Mouse (Mus musculus): ENCODE data around the gene Mpzl2. TPM values are rescaled to one million over a fixed set of nuclear protein-coding genes. Genes with fewer than 3 reads are reported as not detected.
"Not testable (repeated sequence)": the region's sequence is repeated elsewhere in the genome, so short reads cannot be mapped to it uniquely, and the experiment has no call there.

Gene Mpzl2
- polyA plus RNA-seq, 1 experiment from 2014 or later, result 1.0 TPM

- no peak for DNase-seq (ENCODE audit: low spot score)
- Histone ChIP-seq H3K4me3 (no peak overlapping the region), H3K4me1 (no peaks in the 10 kb centered on the region), H3K27me3 (ENCODE audit: low read depth, poor library complexity, severe bottlenecking) (no peaks in the 10 kb centered on the region), H3K27ac (replicated peaks) (no peak overlapping the region), H3K9me3 (replicated peaks) (no peaks in the 10 kb centered on the region), H3K36me3 (no peaks in the 10 kb centered on the region)
- 81% methylated on average over 4 of the region's 4 CpGs for whole genome bisulfite sequencing
Observed at GRCm38 (mm10) chr9:45010461-45010860, 29.1 kb upstream of the Mpzl2 start.

GRCm38 (mm10) chr9:45011291-45011690, 28.3 kb upstream of the Mpzl2 start:
- no peaks in the 10 kb centered on the region for H3K9me3 ChIP-seq (replicated peaks)
- WGBS, result 52% methylated on average over 6 of the region's 6 CpGs
- no peak overlapping the region for H3K4me3 ChIP-seq
- no peaks in the 10 kb centered on the region for H3K27me3 ChIP-seq (ENCODE audit: low read depth, poor library complexity, severe bottlenecking)
- H3K27ac ChIP-seq (replicated peaks), result no peak overlapping the region
- H3K4me1 ChIP-seq, result no peaks in the 10 kb centered on the region
- no peak for DNase-seq (ENCODE audit: low spot score)
- no peaks in the 10 kb centered on the region for H3K36me3 ChIP-seq

- Histone ChIP-seq H3K36me3 (no peaks in the 10 kb centered on the region), H3K27me3 (ENCODE audit: low read depth, poor library complexity, severe bottlenecking) (no peaks in the 10 kb centered on the region), H3K9me3 (replicated peaks) (no peaks in the 10 kb centered on the region), H3K4me1 (no peaks in the 10 kb centered on the region), H3K4me3 (no peak overlapping the region), H3K27ac (replicated peaks) (no peak overlapping the region)
- no peak for DNase-seq (ENCODE audit: low spot score)
- 42% methylated on average over 2 of the region's 2 CpGs for WGBS
Observed at GRCm38 (mm10) chr9:45014879-45015278, 24.7 kb upstream of the Mpzl2 start.

- no peaks in the 10 kb centered on the region for H3K27me3 ChIP-seq (ENCODE audit: low read depth, poor library complexity, severe bottlenecking)
- H3K27ac ChIP-seq (replicated peaks), result no peak overlapping the region
- no peak for DNase-seq (ENCODE audit: low spot score)
- H3K4me3 ChIP-seq, result no peak overlapping the region
- H3K4me1 ChIP-seq, result no peaks in the 10 kb centered on the region
- WGBS, result 77% methylated on average over 3 of the region's 3 CpGs
- no peaks in the 10 kb centered on the region for H3K9me3 ChIP-seq (replicated peaks)
- H3K36me3 ChIP-seq, result no peaks in the 10 kb centered on the region
Observed at GRCm38 (mm10) chr9:45015841-45016240, 23.8 kb upstream of the Mpzl2 start.

- H3K9me3 ChIP-seq (replicated peaks), result no peaks in the 10 kb centered on the region
- WGBS, result 91% methylated on average over 11 of the region's 11 CpGs
- H3K27ac ChIP-seq (replicated peaks), result no peak overlapping the region
- H3K36me3 ChIP-seq, result no peaks in the 10 kb centered on the region
- DNase-seq (ENCODE audit: low spot score), result no peak
- H3K4me1 ChIP-seq, result no peaks in the 10 kb centered on the region
- no peak overlapping the region for H3K4me3 ChIP-seq
- no peaks in the 10 kb centered on the region for H3K27me3 ChIP-seq (ENCODE audit: low read depth, poor library complexity, severe bottlenecking)
Observed at GRCm38 (mm10) chr9:45018031-45018430, 21.6 kb upstream of the Mpzl2 start.

GRCm38 (mm10) chr9:45022800-45023199, 16.8 kb upstream of the Mpzl2 start:
- Histone ChIP-seq H3K4me3 (no peak overlapping the region), H3K36me3 (no peaks in the 10 kb centered on the region), H3K27ac (replicated peaks) (no peak overlapping the region), H3K9me3 (replicated peaks) (no peaks in the 10 kb centered on the region), H3K27me3 (ENCODE audit: low read depth, poor library complexity, severe bottlenecking) (no peaks in the 10 kb centered on the region; the same call in 1 of the 2 replicates), H3K4me1 (no peaks in the 10 kb centered on the region)
- 14% methylated on average over 3 of the region's 3 CpGs for WGBS
- DNase-seq (ENCODE audit: low spot score), result peak; percentile 58

- no peaks in the 10 kb centered on the region for H3K9me3 ChIP-seq (replicated peaks)
- no peaks in the 10 kb centered on the region for H3K4me1 ChIP-seq
- no peaks in the 10 kb centered on the region; the same call in 1 of the 2 replicates for H3K27me3 ChIP-seq (ENCODE audit: low read depth, poor library complexity, severe bottlenecking)
- H3K27ac ChIP-seq (replicated peaks), result no peak overlapping the region
- no peak for DNase-seq (ENCODE audit: low spot score)
- H3K4me3 ChIP-seq, result no peak overlapping the region
- H3K36me3 ChIP-seq, result no peaks in the 10 kb centered on the region
- WGBS, result 64% methylated on average over 3 of the region's 3 CpGs
Observed at GRCm38 (mm10) chr9:45023638-45024037, 16.0 kb upstream of the Mpzl2 start.

GRCm38 (mm10) chr9:45024187-45024586, 15.4 kb upstream of the Mpzl2 start:
- DNase-seq (ENCODE audit: low spot score), result no peak
- 92% methylated on average over 2 of the region's 2 CpGs for WGBS
- Histone ChIP-seq H3K27ac (replicated peaks) (no peak overlapping the region), H3K4me3 (no peak overlapping the region), H3K36me3 (no peaks in the 10 kb centered on the region), H3K27me3 (ENCODE audit: low read depth, poor library complexity, severe bottlenecking) (no peaks in the 10 kb centered on the region; the same call in 1 of the 2 replicates), H3K9me3 (replicated peaks) (no peaks in the 10 kb centered on the region), H3K4me1 (no peaks in the 10 kb centered on the region)

GRCm38 (mm10) chr9:45027376-45027775, 12.2 kb upstream of the Mpzl2 start:
- Histone ChIP-seq H3K4me1 (no peaks in the 10 kb centered on the region), H3K9me3 (replicated peaks) (no peaks in the 10 kb centered on the region), H3K27ac (replicated peaks) (no peak overlapping the region), H3K4me3 (no peak overlapping the region), H3K27me3 (ENCODE audit: low read depth, poor library complexity, severe bottlenecking) (no peaks in the 10 kb centered on the region; the same call in 1 of the 2 replicates), H3K36me3 (no peaks in the 10 kb centered on the region)
- WGBS, result 78% methylated on average over 8 of the region's 8 CpGs
- DNase-seq (ENCODE audit: low spot score), result no peak

- H3K4me3 ChIP-seq, result no peak overlapping the region
- H3K4me1 ChIP-seq, result no peaks in the 10 kb centered on the region
- no peak overlapping the region for H3K27ac ChIP-seq (replicated peaks)
- no peak for DNase-seq (ENCODE audit: low spot score)
- H3K36me3 ChIP-seq, result no peaks in the 10 kb centered on the region
- 71% methylated on average over 6 of the region's 6 CpGs for WGBS
- no peaks in the 10 kb centered on the region for H3K9me3 ChIP-seq (replicated peaks)
- H3K27me3 ChIP-seq (ENCODE audit: low read depth, poor library complexity, severe bottlenecking), result no peaks in the 10 kb centered on the region; the same call in 1 of the 2 replicates
Observed at GRCm38 (mm10) chr9:45030341-45030740, 9.3 kb upstream of the Mpzl2 start.

GRCm38 (mm10) chr9:45032261-45032660, 7.3 kb upstream of the Mpzl2 start:
- Histone ChIP-seq H3K27me3 (ENCODE audit: low read depth, poor library complexity, severe bottlenecking) (no peaks in the 10 kb centered on the region; the same call in 1 of the 2 replicates), H3K36me3 (no peaks in the 10 kb centered on the region), H3K4me1 (no peaks in the 10 kb centered on the region), H3K27ac (replicated peaks) (no peak overlapping the region), H3K4me3 (no peak overlapping the region), H3K9me3 (replicated peaks) (no peaks in the 10 kb centered on the region)
- WGBS, result 76% methylated on average over 2 of the region's 2 CpGs
- no peak for DNase-seq (ENCODE audit: low spot score)

GRCm38 (mm10) chr9:45034526-45034925, 5.1 kb upstream of the Mpzl2 start:
- Histone ChIP-seq H3K27me3 (ENCODE audit: low read depth, poor library complexity, severe bottlenecking) (peaks cover 17% of the 10 kb centered on the region), H3K27ac (replicated peaks) (no peak overlapping the region), H3K4me1 (no peaks in the 10 kb centered on the region), H3K9me3 (replicated peaks) (no peaks in the 10 kb centered on the region), H3K36me3 (no peaks in the 10 kb centered on the region), H3K4me3 (no peak overlapping the region)
- no peak for DNase-seq (ENCODE audit: low spot score)
- WGBS, result 83% methylated on average over 3 of the region's 3 CpGs

GRCm38 (mm10) chr9:45037803-45038202, 1.8 kb upstream of the Mpzl2 start:
- Histone ChIP-seq H3K27me3 (ENCODE audit: low read depth, poor library complexity, severe bottlenecking) (peaks cover 50% of the 10 kb centered on the region), H3K4me1 (peaks cover 17% of the 10 kb centered on the region)
- not testable (repeated sequence) for H3K36me3 ChIP-seq; DNase-seq (ENCODE audit: low spot score); H3K4me3 ChIP-seq; H3K9me3 ChIP-seq (replicated peaks); H3K27ac ChIP-seq (replicated peaks)
- WGBS, result 94% methylated on average over 1 of the region's 1 CpGs
